Mouse (Mus musculus): ENCODE data around the gene Tubg1.

- TF ChIP-seq EP300 (IDR thresholded peaks at IDR 0.05; ENCODE audit: low read depth) (no peak), CTCF (IDR thresholded peaks at IDR 0.05; ENCODE audit: low read depth) (peak; percentile 42)
Observed at GRCm38 (mm10) chr11:101119131-101119760, 492 bp upstream of the Tubg1 start.
